Mouse (Mus musculus): Measurements from ENCODE around the gene Tmem253.
"Not testable (repeated sequence)": the region's sequence is repeated elsewhere in the genome, so short reads cannot be mapped to it uniquely, and the experiment has no call there.

The Tmem253 gene

GRCm38 (mm10) chr14:52021568-52022212, 6.2 kb downstream of the Tmem253 start:
- DNase-seq (ENCODE audit: low read depth, low spot score) = no peak

GRCm38 (mm10) chr14:52022244-52022708, 6.8 kb downstream of the Tmem253 start:
- DNase-seq (ENCODE audit: low read depth, low spot score) = no peak

GRCm38 (mm10) chr14:52022709-52023459, 7.4 kb downstream of the Tmem253 start:
- DNase-seq (ENCODE audit: low read depth, low spot score) = peak; percentile 95

GRCm38 (mm10) chr14:52024133-52024532, 8.7 kb downstream of the Tmem253 start:
- no peak for DNase-seq (ENCODE audit: low read depth, low spot score)

- DNase-seq (ENCODE audit: low read depth, low spot score) = no peak
Observed at GRCm38 (mm10) chr14:52026342-52026741, 10.9 kb downstream of the Tmem253 start.

DNA sequence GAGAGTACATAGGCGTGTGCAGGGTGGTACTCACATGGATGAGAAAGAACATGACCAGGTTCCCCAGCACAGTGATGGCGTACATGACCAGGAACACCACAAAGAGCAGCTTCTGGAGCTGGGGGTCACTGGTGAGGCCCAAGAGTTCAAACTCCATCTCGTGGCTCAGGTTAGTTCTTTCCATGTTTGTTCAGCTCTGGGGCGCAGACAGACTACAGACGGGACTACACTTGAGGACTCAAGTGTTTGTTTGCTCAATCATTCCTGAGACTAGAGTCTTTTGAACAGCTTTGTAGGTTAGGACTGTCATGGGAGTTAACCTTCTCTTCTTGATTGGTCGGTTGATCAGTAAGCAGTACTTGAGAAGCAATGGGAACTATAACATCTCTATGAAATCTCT, 20.5 kb downstream of the Tmem253 start:
- no peak for DNase-seq (ENCODE audit: low read depth, low spot score)

GRCm38 (mm10) chr14:52039332-52039731, 23.9 kb downstream of the Tmem253 start:
- no peak for DNase-seq (ENCODE audit: low read depth, low spot score)

GRCm38 (mm10) chr14:52042359-52042758, 26.9 kb downstream of the Tmem253 start, which contains the start of gene Olfr221:
Gene Olfr221 (minus strand): TSS chr14:52042459.
- not testable (repeated sequence) for DNase-seq (ENCODE audit: low read depth, low spot score)

DNA sequence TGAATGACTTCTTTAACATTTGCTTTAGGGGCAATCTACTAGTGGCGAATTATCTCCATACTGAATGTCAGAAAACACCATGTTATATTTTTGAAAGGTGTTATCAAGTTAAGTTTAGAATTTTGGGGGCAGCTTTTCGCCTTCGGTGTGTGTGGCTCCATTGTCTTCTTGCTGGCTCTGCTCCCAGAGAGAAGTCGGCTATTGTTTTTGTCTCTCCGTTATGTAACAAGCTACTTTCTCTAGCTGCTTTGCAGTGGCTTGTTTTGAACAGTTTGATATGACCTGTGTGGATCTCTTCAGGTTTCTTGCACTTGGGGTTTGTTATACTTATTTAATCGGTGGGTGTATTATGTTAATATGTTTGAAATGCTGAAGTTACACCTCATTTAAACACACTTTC, 28.0 kb downstream of the Tmem253 start:
- DNase-seq (ENCODE audit: low read depth, low spot score) = no peak

GRCm38 (mm10) chr14:52044901-52045678, 29.6 kb downstream of the Tmem253 start:
- peak; percentile 52 for DNase-seq (ENCODE audit: low read depth, low spot score)

GRCm38 (mm10) chr14:52045966-52046565, 30.6 kb downstream of the Tmem253 start:
- no peak for DNase-seq (ENCODE audit: low read depth, low spot score)

GRCm38 (mm10) chr14:52052720-52053119, 37.3 kb downstream of the Tmem253 start:
- not testable (repeated sequence) for DNase-seq (ENCODE audit: low read depth, low spot score)

DNA sequence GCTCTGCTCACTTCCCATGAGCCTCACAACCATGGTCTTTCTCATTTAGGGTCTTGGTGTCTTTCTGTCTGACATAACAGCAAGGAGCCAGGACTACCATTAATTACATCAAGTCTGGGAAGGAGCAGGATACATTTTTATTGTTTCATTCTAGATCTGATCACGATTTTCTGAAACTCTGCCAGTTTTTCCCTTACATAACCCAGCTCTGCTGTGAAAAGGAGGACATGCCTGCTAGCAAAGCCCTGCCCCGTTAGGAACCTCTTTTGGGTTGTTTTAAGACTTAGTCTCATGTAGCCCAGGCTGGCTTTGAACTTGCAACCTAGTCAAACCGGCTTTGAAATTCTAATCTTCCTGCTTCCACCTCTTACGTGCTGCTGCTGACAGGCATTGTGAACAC, 44.5 kb downstream of the Tmem253 start:
- no peak for DNase-seq (ENCODE audit: low read depth, low spot score)

- DNase-seq (ENCODE audit: low read depth, low spot score) = no peak
Observed at GRCm38 (mm10) chr14:52060800-52061199, 45.3 kb downstream of the Tmem253 start.

- DNase-seq (ENCODE audit: low read depth, low spot score) = no peak
Observed at GRCm38 (mm10) chr14:52061798-52062197, 46.3 kb downstream of the Tmem253 start.

GRCm38 (mm10) chr14:52066135-52066534, 50.7 kb downstream of the Tmem253 start:
- DNase-seq (ENCODE audit: low read depth, low spot score) = no peak

Measured in CD4-positive, CD25-positive, alpha-beta regulatory T cell, adult 2 months (primary cell).